Mouse (Mus musculus): Measurements from ENCODE around the gene Psmd13.

DNA sequence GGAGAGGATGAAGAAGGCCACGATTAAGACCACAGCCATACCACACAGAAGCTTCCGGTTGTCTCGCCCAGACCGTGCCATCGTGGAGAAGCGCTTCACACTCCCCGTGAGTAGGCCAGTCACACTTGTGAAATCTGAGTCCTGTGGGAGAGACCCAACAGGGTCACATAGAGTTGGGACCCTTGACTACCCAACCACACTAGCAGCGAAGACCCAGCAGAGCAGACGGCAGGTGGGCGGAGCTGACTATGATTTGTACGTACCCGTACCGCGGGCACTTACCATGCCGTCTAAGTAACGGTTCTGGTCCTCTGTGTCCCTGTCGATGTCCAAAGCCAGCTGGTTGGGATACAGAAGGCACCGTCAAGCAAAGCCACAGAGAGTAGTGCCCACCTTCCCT is 27.3 kb upstream of the Psmd13 start:
- TF ChIP-seq MEF2A (IDR thresholded peaks at IDR 0.05; ENCODE audit: extremely low read depth, insufficient replicate concordance, low read depth, low read length, poor library complexity, severe bottlenecking) (no peak), CHD1 (IDR thresholded peaks at IDR 0.05; ENCODE audit: low read depth, low read length) (no peak), CTCF (IDR thresholded peaks at IDR 0.05 in 2 of 3, conservative IDR thresholded peaks at IDR 0.05 in 1 of 3; ENCODE audit: control insufficient read depth in 1 of 3, insufficient read depth in 1 of 3, low read depth in 2 of 3, low read length in 3 of 3, poor library complexity in 1 of 3, severe bottlenecking in 1 of 3) (no peak)
